In genomic region chr7:109000315-109000954, GRCm38 (mm10) we compare ENCODE assay signal across 9 mouse cellular contexts. TPM values are rescaled to one million over a fixed set of nuclear protein-coding genes. Genes with fewer than 3 reads are reported as not detected.
DNase-seq lines count a peak whose midpoint lies in the region; ATAC-seq and TF ChIP-seq lines count a peak whose summit lies in the region.
"Had no signal": no experiment of that assay in that cellular context is flagged by ENCODE, and none has a peak within 500 bp of the region (broad histone marks: within the 10 kb centered on the region; RNA-seq: fewer than 3 reads in every experiment).

No protein-coding gene starts in this region.

- no peak overlapping the region for H3K9ac ChIP-seq in hindbrain, embryonic 12.5 days
- H3K9ac ChIP-seq in midbrain, postnatal 0 days (replicated peaks; ENCODE audit: low read length, poor library complexity, severe bottlenecking) = no peak overlapping the region

- peak; percentile 63 for TF ChIP-seq CTCF in E14TG2a.4 (conservative IDR thresholded peaks at IDR 0.05; ENCODE audit: low read length)
- peak; percentile 72 for TF ChIP-seq CTCF in midbrain, postnatal 0 days (IDR thresholded peaks at IDR 0.05)

- no peak overlapping the region for H3K27ac ChIP-seq in hindbrain, embryonic 10.5 days
- H3K27ac ChIP-seq in hindbrain, embryonic 12.5 days = no peak overlapping the region
- H3K27ac ChIP-seq in midbrain, postnatal 0 days (ENCODE audit: low read depth, low read length) = no peak overlapping the region
- no peak overlapping the region for H3K27ac ChIP-seq in heart, embryonic 10.5 days

- no peaks in the 10 kb centered on the region for H3K9me3 ChIP-seq in hindbrain, embryonic 10.5 days
- H3K9me3 ChIP-seq in hindbrain, embryonic 12.5 days (replicated peaks) = no peaks in the 10 kb centered on the region
- H3K9me3 ChIP-seq in E14TG2a.4 (ENCODE audit: low read length) = no peaks in the 10 kb centered on the region
- no peaks in the 10 kb centered on the region for H3K9me3 ChIP-seq in midbrain, postnatal 0 days (ENCODE audit: low read length)
- H3K9me3 ChIP-seq in heart, embryonic 10.5 days = no peaks in the 10 kb centered on the region
- H3K9me3 ChIP-seq: megakaryocyte, embryonic 14.5 days had no signal

- DNase-seq in hindbrain, embryonic 10.5 days (ENCODE audit: low spot score) = peak; percentile 40
- peak; percentile 25 for DNase-seq in kidney, postnatal 10 days
- peak; percentile 41 for DNase-seq in midbrain, postnatal 0 days (ENCODE audit: low spot score)
- DNase-seq in spleen, adult 12 weeks (ENCODE audit: low spot score) = no peak
- no peak for DNase-seq in heart, embryonic 10.5 days (ENCODE audit: low spot score)

- no peaks in the 10 kb centered on the region for H3K4me1 ChIP-seq in hindbrain, embryonic 10.5 days (replicated peaks)
- no peaks in the 10 kb centered on the region for H3K4me1 ChIP-seq in hindbrain, embryonic 12.5 days
- H3K4me1 ChIP-seq in E14TG2a.4 (replicated peaks; ENCODE audit: low read depth, low read length) = peaks cover 5% of the 10 kb centered on the region
- H3K4me1 ChIP-seq in midbrain, postnatal 0 days (ENCODE audit: insufficient read depth, low read length) = no peaks in the 10 kb centered on the region
- no peaks in the 10 kb centered on the region for H3K4me1 ChIP-seq in heart, embryonic 10.5 days
- H3K4me1 ChIP-seq: megakaryocyte, embryonic 14.5 days had no signal

- no peaks in the 10 kb centered on the region for H3K27me3 ChIP-seq in hindbrain, embryonic 10.5 days (ENCODE audit: insufficient read depth, poor library complexity, severe bottlenecking)
- H3K27me3 ChIP-seq in hindbrain, embryonic 12.5 days = no peaks in the 10 kb centered on the region
- peaks cover 4% of the 10 kb centered on the region for H3K27me3 ChIP-seq in E14TG2a.4 (ENCODE audit: insufficient read depth, low read length)
- H3K27me3 ChIP-seq in midbrain, postnatal 0 days (ENCODE audit: insufficient read depth, low read length) = no peaks in the 10 kb centered on the region
- 0 out of 2 replicates have a peak, but pooled peaks cover 3% of the 10 kb centered on the region for H3K27me3 ChIP-seq in heart, embryonic 10.5 days (ENCODE audit: insufficient read depth, poor library complexity, severe bottlenecking)

- ATAC-seq in hindbrain, embryonic 12.5 days (ENCODE audit: low FRiP score) = no peak
- peak; percentile 89 for ATAC-seq in common myeloid progenitor, adult 5-6 weeks (replicated peaks; ENCODE audit: low read depth, poor library complexity, severe bottlenecking)
- no peak for ATAC-seq in midbrain, postnatal 0 days (ENCODE audit: low FRiP score)

- 44% methylated on average over 4 of the region's 4 CpGs for WGBS in hindbrain, embryonic 10.5 days
- WGBS in hindbrain, embryonic 12.5 days = 49% methylated on average over 4 of the region's 4 CpGs
- WGBS in midbrain, postnatal 0 days = 40% methylated on average over 4 of the region's 4 CpGs
- 39% methylated on average over 4 of the region's 4 CpGs for WGBS in heart, embryonic 10.5 days

- H3K4me3 ChIP-seq in hindbrain, embryonic 10.5 days = no peak overlapping the region
- H3K4me3 ChIP-seq in hindbrain, embryonic 12.5 days = no peak overlapping the region
- no peak overlapping the region for H3K4me3 ChIP-seq in E14TG2a.4 (replicated peaks; ENCODE audit: low read length)
- no peak overlapping the region for H3K4me3 ChIP-seq in midbrain, postnatal 0 days (ENCODE audit: low read depth, low read length)
- H3K4me3 ChIP-seq in heart, embryonic 10.5 days = no peak overlapping the region
- H3K4me3 ChIP-seq: megakaryocyte, embryonic 14.5 days had no signal

- H3K36me3 ChIP-seq in hindbrain, embryonic 10.5 days = no peaks in the 10 kb centered on the region
- no peaks in the 10 kb centered on the region for H3K36me3 ChIP-seq in hindbrain, embryonic 12.5 days
- no peaks in the 10 kb centered on the region for H3K36me3 ChIP-seq in E14TG2a.4 (ENCODE audit: insufficient read depth, low read length)
- H3K36me3 ChIP-seq in midbrain, postnatal 0 days (ENCODE audit: insufficient read depth, low read length) = no peaks in the 10 kb centered on the region
- no peaks in the 10 kb centered on the region for H3K36me3 ChIP-seq in heart, embryonic 10.5 days

- H3K4me2 ChIP-seq in hindbrain, embryonic 12.5 days (replicated peaks) = no peak overlapping the region
- no peak overlapping the region for H3K4me2 ChIP-seq in midbrain, postnatal 0 days (ENCODE audit: low read depth, low read length, poor library complexity, severe bottlenecking)

RNA-seq across cellular contexts. Expression of gene Tub, which starts 50.3 kb away (rescaled TPM):
- polyA plus RNA-seq in hindbrain, embryonic 10.5 days (2016; fragmentation: Nextera tagmentation; extraction: Ambion mirVana) = 5.7 and 11.0 TPM in 2 replicates
- 40.3 and 42.1 TPM in 2 replicates for polyA plus RNA-seq in hindbrain, embryonic 12.5 days (2016; fragmentation: Nextera tagmentation; extraction: Ambion mirVana)
- not detected in 2 replicates for total RNA-seq in common myeloid progenitor, adult 5-6 weeks (2017)
- total RNA-seq in midbrain, postnatal 0 days (2014; rRNA removed) = 159 and 207 TPM in 2 replicates
- 42.8 and 44.3 TPM in 2 replicates for polyA plus RNA-seq in midbrain, postnatal 0 days (2015; fragmentation: Nextera tagmentation; extraction: Ambion mirVana)
- polyA plus RNA-seq in heart, embryonic 10.5 days (2016; fragmentation: Nextera tagmentation; extraction: Ambion mirVana) = 0.25 and 0.88 TPM in 2 replicates

Comparison
In these comparisons a context has a peak if more than half of its experiments do, and no peak if none do; other contexts are left out.
1. DNase-seq: peak in hindbrain, embryonic 10.5 days (single experiment), kidney, postnatal 10 days (single experiment) and midbrain, postnatal 0 days (single experiment); none in spleen, adult 12 weeks (single experiment) and heart, embryonic 10.5 days (single experiment).